Mouse (Mus musculus) midbrain, embryonic 13.5 days (tissue): ENCODE data around the gene Rnf20. TPM values are rescaled to one million over a fixed set of nuclear protein-coding genes. Genes with fewer than 3 reads are reported as not detected.

Experiments used
- ATAC-seq: fragments of 200-750 bp; cut with Nextera tagmentation; 2 replicates; pipeline ENCODE4 v1.8.0; 2017; ENCODE audit warnings: mild to moderate bottlenecking, moderate TSS enrichment, moderate library complexity
- H3K27ac ChIP-seq: fragments of 300-500 bp; sonication (generic); 2 replicates; pipeline ENCODE4 v1.5.1; 2015; ENCODE audit warnings: inconsistent platforms, mild to moderate bottlenecking, moderate library complexity
- H3K27me3 ChIP-seq: fragments of 300-500 bp; sonication (generic); 2 replicates; pipeline ENCODE4 v1.6.1; 2015; ENCODE audit warnings: mild to moderate bottlenecking, inconsistent platforms
- H3K36me3 ChIP-seq: fragments of 300-500 bp; sonication (generic); 2 replicates; pipeline ENCODE4 v1.6.1; 2015; ENCODE audit warnings: mild to moderate bottlenecking, inconsistent platforms
- H3K4me1 ChIP-seq: fragments of 300-500 bp; sonication (generic); replicated peaks from 2 replicates; pipeline ENCODE4 v1.6.1; 2015; ENCODE audit warnings: inconsistent platforms
- H3K4me2 ChIP-seq: fragments of 300-500 bp; sonication (generic); replicated peaks from 2 replicates; pipeline ENCODE4 v1.6.1; 2015; ENCODE audit warnings: moderate library complexity, mild to moderate bottlenecking, inconsistent platforms
- H3K4me3 ChIP-seq: fragments of 300-500 bp; sonication (generic); replicated peaks from 2 replicates; pipeline ENCODE4 v1.5.1; 2015; ENCODE audit warnings: mild to moderate bottlenecking, inconsistent platforms
- H3K9ac ChIP-seq: fragments of 300-500 bp; sonication (generic); replicated peaks from 2 replicates; pipeline ENCODE4 v1.6.1; 2015; ENCODE audit warnings: mild to moderate bottlenecking, inconsistent platforms
- H3K9me3 ChIP-seq: fragments of 300-500 bp; sonication (generic); 2 replicates; pipeline ENCODE4 v1.6.1; 2016; ENCODE audit warnings: mild to moderate bottlenecking, inconsistent platforms
- WGBS: fragments of 180-500 bp; shearing (Covaris S2); methylation state at CpG from one replicate; pipeline ENCODE4 v1.1.7; 2015; 5-methylcytosine and 5-hydroxymethylcytosine counted together
- polyA plus RNA-seq: library from polyadenylated mRNA; unstranded; fragments of >200 nt; fragmentation: Nextera tagmentation; extraction: Ambion mirVana; gene quantifications from 2 replicates; pipeline ENCODE4 v1.2.1, GENCODE M21; 2015

The Rnf20 gene
- polyA plus RNA-seq, 1 experiment from 2014 or later: 68.8 TPM

- Histone ChIP-seq H3K27me3 (no peaks in the 10 kb centered on the region), H3K9ac (no peak overlapping the region), H3K36me3 (peaks cover 35% of the 10 kb centered on the region), H3K4me3 (no peak overlapping the region), H3K9me3 (no peaks in the 10 kb centered on the region), H3K4me2 (no peak overlapping the region), H3K27ac (no peak overlapping the region), H3K4me1 (no peaks in the 10 kb centered on the region)
- ATAC-seq: no peak
- 87% methylated on average over 5 of the region's 5 CpGs for WGBS
Measured at GRCm38 (mm10) chr4:49664850-49665249, 33.0 kb downstream of the Rnf20 start.

DNA sequence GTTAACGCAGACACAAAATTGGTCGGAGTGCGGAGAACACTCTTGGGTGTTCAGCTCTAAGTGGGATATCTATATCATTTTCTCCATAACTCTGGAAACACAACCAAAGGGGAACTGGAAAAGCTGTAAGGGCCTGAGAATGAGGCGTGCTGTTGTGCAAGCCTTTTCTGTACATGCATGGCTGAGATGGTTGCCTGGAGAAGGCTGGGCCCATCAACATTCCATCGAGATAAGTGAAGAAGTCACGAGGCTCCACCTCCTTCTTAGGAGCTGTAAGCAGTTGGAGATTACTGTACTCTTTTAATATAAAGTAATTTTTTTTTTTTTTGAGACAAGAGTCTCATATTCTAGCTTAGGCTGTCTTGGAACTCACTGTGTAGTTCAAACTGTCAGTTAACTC, 44.3 kb downstream of the Rnf20 start:
- H3K9me3 ChIP-seq: no peaks in the 10 kb centered on the region
- 92% methylated on average over 6 of the region's 6 CpGs for WGBS
- H3K4me2 ChIP-seq: no peak overlapping the region
- H3K4me1 ChIP-seq: no peaks in the 10 kb centered on the region
- no peak overlapping the region for H3K27ac ChIP-seq
- H3K27me3 ChIP-seq: no peaks in the 10 kb centered on the region
- no peaks in the 10 kb centered on the region for H3K36me3 ChIP-seq
- no peak for ATAC-seq
- no peak overlapping the region for H3K4me3 ChIP-seq
- no peak overlapping the region for H3K9ac ChIP-seq

GRCm38 (mm10) chr4:49676790-49677189, 45.0 kb downstream of the Rnf20 start:
- H3K9ac ChIP-seq: no peak overlapping the region
- no peak overlapping the region for H3K4me3 ChIP-seq
- H3K4me2 ChIP-seq: no peak overlapping the region
- H3K27me3 ChIP-seq: no peaks in the 10 kb centered on the region
- no peak for ATAC-seq
- H3K27ac ChIP-seq: no peak overlapping the region
- H3K36me3 ChIP-seq: no peaks in the 10 kb centered on the region
- no peaks in the 10 kb centered on the region for H3K4me1 ChIP-seq
- 86% methylated on average over 7 of the region's 7 CpGs for whole genome bisulfite sequencing
- H3K9me3 ChIP-seq: no peaks in the 10 kb centered on the region

DNA sequence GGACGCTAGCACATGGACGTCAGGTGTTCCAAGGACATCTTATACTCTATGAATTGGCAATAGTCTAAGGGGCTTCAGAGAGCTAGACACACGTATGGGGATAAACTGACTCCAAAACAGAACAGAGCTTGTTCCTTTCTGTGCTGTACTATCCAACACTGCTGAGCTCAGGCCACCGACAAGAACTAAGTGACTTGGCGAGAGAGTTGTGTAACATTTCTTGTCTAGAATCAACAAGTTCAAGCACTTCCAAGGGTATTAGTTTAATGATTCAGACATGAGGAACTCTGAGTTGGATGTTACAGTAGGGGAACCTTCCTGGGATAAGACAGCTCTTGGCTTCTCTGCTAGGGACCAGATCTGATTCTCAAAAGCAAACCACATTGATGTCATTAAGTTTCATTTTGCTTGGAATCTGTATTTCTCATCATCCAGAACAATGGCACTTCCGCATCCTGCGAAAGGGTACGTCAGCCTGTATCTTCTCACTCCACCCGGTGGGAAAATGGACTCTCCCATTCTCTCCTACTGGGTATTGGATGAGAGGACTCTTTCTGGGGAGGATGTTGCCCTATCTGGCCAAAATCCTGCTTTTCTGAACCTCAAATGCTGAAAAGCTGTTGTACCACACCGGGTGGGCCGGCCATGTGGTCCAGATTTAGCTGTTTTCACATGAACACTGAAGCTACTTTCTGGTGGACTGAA, 48.5 kb downstream of the Rnf20 start:
- Histone ChIP-seq H3K27me3 (no peaks in the 10 kb centered on the region), H3K4me3 (no peak overlapping the region), H3K27ac (no peak overlapping the region), H3K4me1 (no peaks in the 10 kb centered on the region), H3K9ac (no peak overlapping the region), H3K4me2 (no peak overlapping the region), H3K9me3 (no peaks in the 10 kb centered on the region), H3K36me3 (no peaks in the 10 kb centered on the region)
- ATAC-seq: no peak
- 92% methylated on average over 11 of the region's 11 CpGs for WGBS

DNA sequence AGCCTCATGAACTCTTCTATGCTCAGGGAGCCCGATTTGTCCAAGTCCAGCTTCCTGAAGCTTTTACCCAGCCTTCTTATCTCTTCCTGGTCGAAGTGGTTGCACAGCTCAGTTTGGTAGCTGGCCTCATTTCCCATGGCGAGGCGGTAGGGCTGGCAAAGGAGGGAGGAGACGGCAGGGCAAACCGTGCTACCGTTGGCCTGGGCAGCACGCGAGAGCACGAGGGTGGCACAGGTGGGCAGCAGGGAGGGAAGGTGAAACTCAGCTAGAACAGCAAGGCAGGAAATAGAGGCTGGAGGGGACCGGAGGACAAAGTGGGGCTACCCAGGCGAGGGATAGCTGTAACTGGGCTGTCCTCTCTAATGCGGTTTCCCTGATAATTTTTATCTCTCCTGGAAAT, 50.0 kb downstream of the Rnf20 start, which contains the start of gene Ppp3r2:
Gene Ppp3r2 (minus strand): TSS at position 213 of the 400 bp plus-strand sequence.
- Histone ChIP-seq H3K4me2 (no peak within 1 kb of the TSS), H3K27me3 (no peaks in the 10 kb centered on the region), H3K4me1 (no peaks in the 10 kb centered on the region), H3K9me3 (no peaks in the 10 kb centered on the region), H3K36me3 (no peaks in the 10 kb centered on the region), H3K9ac (no peak within 1 kb of the TSS), H3K27ac (no peak within 1 kb of the TSS), H3K4me3 (no peak within 1 kb of the TSS)
- WGBS: 90% methylated on average over 13 of the region's 13 CpGs
- ATAC-seq: no peak

DNA sequence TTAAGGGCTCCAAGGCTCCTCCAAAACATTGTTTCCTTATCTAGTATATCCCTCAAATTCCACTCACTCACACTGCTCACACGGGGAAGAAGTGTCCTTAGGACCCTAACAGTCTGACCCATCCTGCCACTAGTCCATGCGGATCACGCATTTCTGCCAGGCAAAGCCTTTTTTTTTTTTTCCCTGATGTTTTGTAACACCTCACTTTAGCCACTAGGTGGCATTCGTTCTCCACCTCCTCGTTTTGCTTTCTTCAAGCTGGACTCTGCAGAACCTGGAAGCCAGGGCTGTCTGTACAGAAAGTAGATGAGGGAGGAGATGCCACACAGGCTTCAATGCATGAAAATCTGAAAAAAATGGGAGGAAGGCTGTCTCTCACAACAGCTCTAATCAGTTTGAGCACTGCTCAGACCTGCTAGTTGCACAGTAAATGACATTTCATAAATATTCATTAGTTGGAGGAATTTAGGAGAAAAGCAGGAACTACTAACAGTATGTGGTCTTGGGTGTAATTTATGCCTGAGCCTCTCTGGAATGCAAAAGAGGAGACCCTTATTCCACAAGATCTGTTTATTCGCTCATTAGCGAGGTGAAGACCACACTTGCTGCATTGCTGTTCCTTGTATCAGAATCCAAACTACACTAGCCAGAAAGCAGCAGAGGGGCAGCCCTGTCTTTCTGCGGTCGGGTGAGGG, 56.9 kb downstream of the Rnf20 start:
- H3K9ac ChIP-seq: no peak overlapping the region
- H3K4me2 ChIP-seq: no peak overlapping the region
- H3K4me1 ChIP-seq: peaks cover 9% of the 10 kb centered on the region; the same call in 1 of the 2 replicates
- H3K9me3 ChIP-seq: no peaks in the 10 kb centered on the region
- ATAC-seq: peak; percentile 94
- H3K27me3 ChIP-seq: no peaks in the 10 kb centered on the region
- WGBS: 11% methylated on average over 9 of the region's 9 CpGs
- H3K27ac ChIP-seq: no peak overlapping the region
- H3K36me3 ChIP-seq: no peaks in the 10 kb centered on the region
- H3K4me3 ChIP-seq: no peak overlapping the region

- no peak overlapping the region for H3K4me3 ChIP-seq
- 55% methylated on average over 12 of the region's 12 CpGs for WGBS
- H3K4me2 ChIP-seq: no peak overlapping the region
Measured at GRCm38 (mm10) chr4:49691405-49692194, 59.8 kb downstream of the Rnf20 start.

More at GRCm38 (mm10) chr4:49691405-49692194, 59.8 kb downstream of the Rnf20 start:
- Histone ChIP-seq H3K9me3 (no peaks in the 10 kb centered on the region), H3K9ac (no peak overlapping the region), H3K27ac (no peak overlapping the region), H3K36me3 (no peaks in the 10 kb centered on the region), H3K27me3 (no peaks in the 10 kb centered on the region), H3K4me1 (peaks cover 9% of the 10 kb centered on the region; the same call in 1 of the 2 replicates)
- no peak for ATAC-seq

Other genes starting within 250 kb of the Rnf20 start
- gene Acnat2, start 223.9 kb upstream of the Rnf20 start, polyA plus RNA-seq: not detected in 2 replicates
- not detected in 2 replicates for gene Acnat1, start 158.1 kb upstream of the Rnf20 start, polyA plus RNA-seq
- 0.13 TPM in 1 of 2 replicates, not detected in the other for gene Baat, start 125.4 kb upstream of the Rnf20 start, polyA plus RNA-seq
- gene Mrpl50, start 110.9 kb upstream of the Rnf20 start, polyA plus RNA-seq: 78.1 and 82.5 TPM in 2 replicates
- 15.1 and 15.2 TPM in 2 replicates for gene Zfp189, start 110.8 kb upstream of the Rnf20 start, polyA plus RNA-seq
- 0.20 and 0.54 TPM in 2 replicates for gene Aldob, start 82.5 kb upstream of the Rnf20 start, polyA plus RNA-seq
- 48.7 and 50.5 TPM in 2 replicates for gene Tmem246, start 34.1 kb upstream of the Rnf20 start, polyA plus RNA-seq
- gene Ppp3r2, start 50.0 kb downstream of the Rnf20 start, polyA plus RNA-seq: 0.11 and 0.31 TPM in 2 replicates
- gene Grin3a, start 213.7 kb downstream of the Rnf20 start, polyA plus RNA-seq: 6.6 and 6.7 TPM in 2 replicates